Mouse (Mus musculus) urinary bladder, postnatal 14 days (tissue): ENCODE data around the gene Phykpl.

Experiments used
- DNase-seq: peaks from one replicate; pipeline ENCODE4 v3.0.0; 2021; ENCODE audit warnings: low spot score

The Phykpl gene

DNA sequence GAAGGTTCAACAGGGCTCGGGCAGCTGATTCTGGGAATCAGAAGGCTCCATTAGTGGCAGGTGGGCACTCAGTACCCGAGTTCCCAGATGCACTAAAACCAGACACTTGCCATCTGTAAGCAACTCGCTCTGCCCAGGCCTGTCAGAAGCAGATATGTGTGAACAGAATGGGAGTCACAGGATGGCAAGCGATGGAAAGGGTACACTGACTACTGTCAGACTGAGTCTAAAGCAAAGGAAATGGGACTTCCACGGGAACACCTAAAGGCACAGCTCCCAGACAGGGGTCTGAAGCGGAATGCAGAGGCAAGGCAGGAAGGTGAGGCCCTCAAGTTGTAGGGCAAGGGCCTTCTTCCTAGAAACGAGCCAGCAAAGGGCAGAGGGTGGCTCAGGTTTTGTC lies 61.7 kb downstream of the Phykpl start:
- no peak for DNase-seq

DNA sequence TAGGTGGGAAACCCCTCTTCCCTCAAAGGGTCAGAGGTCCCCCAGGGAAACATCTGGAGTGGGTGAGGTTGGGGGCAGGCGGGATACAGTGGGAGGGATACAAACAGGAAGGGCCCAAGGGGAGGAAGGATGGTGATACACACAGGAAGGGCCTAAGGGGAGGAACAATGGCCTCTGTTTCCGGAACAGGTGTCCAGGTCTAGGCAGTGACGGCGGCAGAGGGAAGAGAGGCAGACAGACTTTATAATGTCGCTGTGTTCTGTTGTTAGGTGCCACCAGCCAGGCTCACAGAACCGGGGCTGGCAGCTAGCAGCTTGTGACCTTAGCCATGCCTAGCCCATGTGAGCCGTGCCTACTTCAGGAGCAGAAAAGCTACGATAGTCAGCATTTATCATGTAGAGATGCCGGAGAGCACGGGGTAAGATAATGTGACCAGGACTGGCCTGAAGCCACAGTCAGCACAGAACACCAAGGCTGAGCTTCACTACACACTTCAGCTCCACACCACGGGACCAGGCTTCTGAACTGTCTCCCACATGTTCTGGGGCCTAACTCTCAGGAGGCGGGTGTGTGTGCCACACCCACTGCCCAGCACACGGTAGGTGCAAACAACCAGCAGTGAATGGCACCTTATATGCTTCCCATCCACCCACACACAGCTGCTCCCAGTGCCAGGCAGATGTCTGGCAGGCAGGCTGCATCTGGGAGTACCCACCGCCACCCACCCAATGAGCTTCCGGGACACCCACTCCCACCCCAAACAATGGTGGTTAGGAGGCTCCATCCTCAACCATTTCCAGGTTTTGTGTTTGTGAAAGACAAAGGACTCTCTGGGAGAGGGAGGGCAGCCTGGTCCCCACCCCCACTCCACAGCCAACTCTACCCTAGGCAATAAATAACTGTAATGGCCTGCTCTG lies 62.5 kb downstream of the Phykpl start:
- DNase-seq: no peak

DNA sequence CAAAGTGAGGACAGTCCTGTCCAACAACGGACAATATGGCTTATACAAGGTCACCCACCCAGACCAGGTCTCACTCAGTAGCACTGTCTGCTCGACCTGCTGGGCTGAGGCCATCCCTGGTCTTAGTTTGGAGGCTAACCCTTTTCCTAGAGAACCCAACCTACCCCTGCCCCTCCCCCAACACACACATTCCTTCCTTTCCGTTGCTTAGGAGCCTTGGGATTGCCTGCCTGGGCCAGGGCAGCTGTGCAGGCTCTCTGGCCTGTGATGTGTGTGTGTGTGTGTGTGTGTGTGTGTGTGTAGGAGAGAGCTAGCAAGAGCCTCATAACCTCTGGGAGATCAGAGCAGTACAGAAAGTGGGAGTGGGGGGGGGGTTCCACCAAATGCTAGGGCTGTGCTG lies 64.0 kb downstream of the Phykpl start:
- no peak for DNase-seq

DNA sequence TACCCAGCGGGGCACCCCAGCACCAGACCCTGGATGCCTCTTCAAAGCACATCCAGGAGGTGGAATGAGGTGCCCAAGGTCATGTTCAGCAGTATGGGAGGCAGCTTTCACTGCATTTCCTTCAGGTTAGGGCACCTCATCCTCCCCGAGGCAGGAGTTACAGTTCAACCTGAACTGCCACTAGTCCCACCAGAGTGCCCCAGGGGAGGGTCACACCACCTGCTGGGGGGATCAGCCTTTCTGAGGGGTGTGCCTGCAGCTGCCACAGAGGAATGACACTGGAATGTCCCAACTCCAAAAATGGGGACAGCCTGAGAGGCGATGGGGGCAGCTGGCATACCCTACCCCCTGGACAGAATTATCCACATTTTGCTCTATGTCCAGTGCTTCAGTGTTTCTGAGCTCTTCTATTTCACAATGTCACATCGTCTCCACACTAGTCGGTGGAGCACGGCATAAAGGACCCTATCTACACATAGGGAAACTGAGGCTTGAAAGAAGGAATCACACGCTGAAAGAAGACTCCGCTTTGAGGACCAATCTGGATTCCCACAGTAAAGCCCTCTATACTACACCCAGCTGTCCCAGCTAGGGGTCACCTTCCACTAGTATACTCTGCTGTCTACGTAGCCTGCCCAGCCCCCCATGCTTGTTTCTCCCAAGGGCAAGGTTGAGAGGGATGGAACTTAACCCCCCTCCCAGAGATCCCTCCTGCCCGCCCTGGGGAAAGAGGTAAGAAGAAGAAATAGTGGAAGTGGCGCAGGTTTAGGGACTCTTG lies 64.7 kb downstream of the Phykpl start:
- no peak for DNase-seq

DNA sequence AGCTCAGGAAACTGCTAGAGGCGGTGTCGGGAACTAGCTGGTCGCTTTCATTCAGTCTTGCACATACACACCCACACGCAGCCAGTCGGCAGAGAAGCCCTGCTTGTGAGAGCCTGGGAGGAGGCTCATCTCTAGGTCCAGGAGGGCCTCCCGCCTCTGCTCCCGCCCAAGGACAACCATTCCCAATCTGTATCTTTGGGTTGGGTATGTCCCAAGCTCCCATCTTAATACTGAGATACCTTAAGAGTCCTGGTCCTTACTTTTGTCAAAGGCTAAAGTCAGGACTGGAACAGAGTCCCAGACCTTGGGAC lies 65.3 kb downstream of the Phykpl start:
- DNase-seq: no peak

DNA sequence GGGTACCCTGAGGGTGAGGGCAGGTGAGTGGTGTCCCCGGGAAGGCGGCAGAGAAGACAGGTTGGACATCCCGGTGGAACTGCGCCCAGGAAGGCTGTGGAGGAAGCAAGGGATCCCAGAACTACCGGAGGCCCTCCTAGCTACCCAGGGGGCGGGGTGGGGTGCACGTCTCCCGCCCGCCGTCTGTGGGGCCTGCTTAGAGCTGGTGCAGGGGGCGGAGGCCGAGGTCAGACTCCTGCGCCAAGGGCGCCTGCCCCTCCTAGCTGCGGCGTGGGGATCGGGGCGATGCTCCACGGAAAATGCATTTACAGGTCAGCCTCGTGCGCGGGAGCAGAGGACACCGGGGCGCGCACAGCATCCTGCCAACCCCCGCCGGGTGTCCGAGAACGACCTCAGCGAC lies 65.7 kb downstream of the Phykpl start:
- DNase-seq: no peak

DNA sequence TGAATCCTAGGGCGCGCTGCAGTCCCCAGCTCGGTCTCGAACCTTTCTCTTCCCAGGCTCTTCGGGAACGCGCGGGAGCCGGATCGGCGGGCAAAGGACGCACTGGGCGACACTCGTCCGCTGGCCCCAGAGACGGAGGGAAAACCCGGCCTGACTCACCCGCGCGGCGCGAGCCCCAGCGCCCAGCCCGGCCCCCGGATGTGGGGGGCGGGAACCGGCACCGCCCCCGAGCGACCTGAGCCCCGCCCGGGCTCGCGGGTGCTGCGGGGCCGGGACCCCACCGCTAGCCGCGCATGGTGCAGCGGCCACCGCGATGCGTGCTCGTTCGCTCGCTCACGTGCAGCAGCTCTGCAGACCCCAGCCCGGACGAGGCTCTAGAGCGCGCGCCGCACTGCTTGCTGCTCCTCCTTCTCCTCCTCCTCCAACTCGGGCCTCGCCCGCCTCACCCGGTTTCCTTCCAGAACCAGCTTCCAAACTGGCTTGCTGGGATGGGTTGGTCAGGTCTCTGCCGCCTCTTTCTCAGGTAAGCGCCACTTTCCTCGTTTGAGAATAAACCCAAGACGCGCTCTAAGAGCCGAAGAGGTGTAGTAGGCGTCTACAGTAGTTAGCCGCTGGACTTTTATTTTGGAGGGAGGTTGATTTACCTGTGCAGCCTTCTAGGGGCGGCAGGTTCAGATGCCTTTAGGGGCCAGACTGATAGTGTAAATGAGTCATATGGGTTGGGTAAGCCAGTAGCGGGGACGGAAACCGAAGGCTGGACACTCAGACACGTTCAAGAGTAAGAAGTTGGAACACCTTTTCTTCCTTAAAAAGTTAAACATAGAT lies 66.3 kb downstream of the Phykpl start, which contains the start of the genes N4bp3 and D930048N14Rik:
Gene N4bp3, minus strand, starts transcription at position 152 of the 825 bp plus-strand sequence.
Gene D930048N14Rik, plus strand, starts transcription at position 264 of the 825 bp plus-strand sequence.
- DNase-seq: peak; percentile 83

DNA sequence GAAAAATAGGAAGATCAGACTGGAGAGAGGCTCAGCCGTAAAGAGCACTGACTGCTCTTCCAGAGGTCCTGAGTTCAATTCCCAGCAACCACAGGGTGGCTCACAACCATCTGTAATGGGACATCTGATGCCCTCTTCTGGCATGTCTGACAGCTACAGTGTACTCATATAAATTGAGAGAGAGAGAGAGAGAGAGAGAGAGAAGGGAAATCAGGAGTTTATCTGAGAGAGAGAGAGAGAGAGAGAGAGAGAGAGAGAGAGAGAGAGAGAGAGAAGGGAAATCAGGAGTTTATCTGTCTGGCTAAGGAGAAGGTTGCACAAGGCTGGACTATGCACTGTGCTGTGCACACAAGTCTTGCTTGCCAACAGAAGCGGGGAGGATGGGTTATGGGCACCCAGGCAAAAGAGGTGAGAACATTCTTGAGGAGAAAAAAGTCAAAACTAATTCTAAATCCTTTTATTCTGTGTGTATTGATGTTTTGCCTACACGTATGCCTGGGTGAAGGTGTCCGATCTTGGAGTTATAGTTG lies 68.4 kb downstream of the Phykpl start:
- no peak for DNase-seq

DNA sequence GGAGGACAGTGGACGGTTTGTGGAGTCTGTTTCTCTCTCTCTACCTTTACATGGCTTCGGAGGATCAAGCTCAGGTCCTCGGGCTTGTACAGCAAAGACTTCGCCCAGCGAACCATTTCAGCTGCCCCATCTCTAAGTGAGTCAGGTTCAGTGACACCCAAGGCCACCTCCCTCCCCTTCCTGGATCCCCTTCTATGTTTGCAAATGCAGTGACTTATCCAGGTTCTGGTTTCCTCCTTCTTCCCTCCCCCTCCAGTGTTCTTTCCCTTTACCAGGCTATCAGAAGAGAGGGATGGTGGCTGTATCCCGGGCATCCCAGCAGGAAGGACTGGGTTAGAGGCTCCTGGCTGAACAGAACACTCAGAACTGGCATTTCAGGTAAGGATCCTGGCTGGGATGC lies 69.2 kb downstream of the Phykpl start:
- no peak for DNase-seq
